Mouse (Mus musculus) limb, embryonic 14.5 days (tissue): ENCODE data around the gene Znhit1. TPM values are rescaled to one million over a fixed set of nuclear protein-coding genes. Genes with fewer than 3 reads are reported as not detected.

Experiments
- ATAC-seq: fragments of 200-750 bp; cut with Nextera tagmentation; 2 replicates; pipeline ENCODE4 v1.8.0; 2017; ENCODE audit warnings: low read depth, moderate number of reproducible peaks, moderate TSS enrichment; ENCODE audit not compliant: low FRiP score
- DNase-seq: peaks from one replicate; pipeline ENCODE4 v3.0.0-alpha.2; 2015; ENCODE audit warnings: low spot score
- H3K27ac ChIP-seq: fragments of 300-500 bp; sonication (generic); replicated peaks from 2 replicates; pipeline ENCODE4 v1.5.1; 2014; ENCODE audit warnings: low read depth, mild to moderate bottlenecking, low read length, moderate library complexity, mixed read lengths
- H3K27me3 ChIP-seq: fragments of 300-500 bp; sonication (generic); 2 replicates; pipeline ENCODE4 v1.6.1; 2014; ENCODE audit warnings: low read length, mixed read lengths; ENCODE audit not compliant: control insufficient read depth, insufficient read depth
- H3K36me3 ChIP-seq: fragments of 300-500 bp; sonication (generic); 2 replicates; pipeline ENCODE4 v1.6.1; 2014; ENCODE audit warnings: mild to moderate bottlenecking, low read length, moderate library complexity, mixed read lengths; ENCODE audit not compliant: control insufficient read depth, insufficient read depth
- H3K4me1 ChIP-seq: fragments of 300-500 bp; sonication (generic); 2 replicates; pipeline ENCODE4 v1.6.1; 2014; ENCODE audit warnings: antibody characterized with exemption, low read length, mixed read lengths; ENCODE audit not compliant: control insufficient read depth, insufficient read depth
- H3K4me2 ChIP-seq: fragments of 300-500 bp; sonication (generic); replicated peaks from 2 replicates; pipeline ENCODE4 v1.6.1; 2014; ENCODE audit warnings: low read depth, mild to moderate bottlenecking, low read length, moderate library complexity; ENCODE audit not compliant: severe bottlenecking
- H3K4me3 ChIP-seq: fragments of 300-500 bp; sonication (generic); replicated peaks from 2 replicates; pipeline ENCODE4 v1.5.1; 2014; ENCODE audit warnings: low read length
- H3K9ac ChIP-seq: fragments of 300-500 bp; sonication (generic); 2 replicates; pipeline ENCODE4 v1.6.1; 2014; ENCODE audit warnings: mild to moderate bottlenecking, low read depth, low read length, moderate library complexity; ENCODE audit not compliant: severe bottlenecking
- H3K9me3 ChIP-seq: fragments of 300-500 bp; sonication (generic); 2 replicates; pipeline ENCODE4 v1.6.1; 2016; ENCODE audit warnings: low read length; ENCODE audit not compliant: control insufficient read depth
- POLR2A ChIP-seq: fragments of 200-500 bp; IDR thresholded peaks from 2 replicates; pipeline ENCODE4 v1.8.0; 2012; ENCODE audit warnings: inconsistent platforms, mild to moderate bottlenecking, moderate library complexity, borderline replicate concordance; ENCODE audit not compliant: insufficient read depth, insufficient read length; ENCODE audit errors: extremely low read depth
- WGBS: fragments of 180-500 bp; shearing (Covaris S2); extraction: QIAGEN DNeasy Blood & Tissue Kit; methylation state at CpG from one replicate; pipeline ENCODE4 v1.1.7; 2014; 5-methylcytosine and 5-hydroxymethylcytosine counted together
- polyA plus RNA-seq, 2 experiments: library from polyadenylated mRNA; depleted of rRNA in 1 of 2; stranded (reverse) in 1 of 2; unstranded in 1 of 2; fragments of >200 nt; fragmentation: Nextera tagmentation in 1 of 2; extraction: Ambion mirVana in 1 of 2; gene quantifications; 2 replicates each; pipeline versions ENCODE4 v1.2.1 to v1.2.3; 2012 to 2014

The Znhit1 gene
- polyA plus RNA-seq, 2 experiments: 82.7 to 105 TPM

- ATAC-seq: no peak
- H3K36me3 ChIP-seq: peaks cover 9% of the 10 kb centered on the region
Measured at GRCm38 (mm10) chr5:136970703-136971102, 17.1 kb downstream of the Znhit1 start.

GRCm38 (mm10) chr5:136967592-136967991, 20.2 kb downstream of the Znhit1 start:
- Histone ChIP-seq H3K27me3 (no peaks in the 10 kb centered on the region), H3K9me3 (no peaks in the 10 kb centered on the region), H3K4me3 (no peak overlapping the region), H3K36me3 (peaks cover 36% of the 10 kb centered on the region), H3K4me2 (no peak overlapping the region), H3K9ac (no peak overlapping the region), H3K27ac (no peak overlapping the region), H3K4me1 (peaks cover 9% of the 10 kb centered on the region; the same call in 1 of the 2 replicates)
- no peak for ATAC-seq
- no peak for DNase-seq
- TF ChIP-seq POLR2A: no peak
- 72% methylated on average over 10 of the region's 10 CpGs for WGBS

More at GRCm38 (mm10) chr5:136970703-136971102, 17.1 kb downstream of the Znhit1 start:
- 78% methylated on average over 1 of the region's 1 CpGs for WGBS
- H3K27me3 ChIP-seq: no peaks in the 10 kb centered on the region
- H3K27ac ChIP-seq: no peak overlapping the region
- no peak overlapping the region for H3K4me3 ChIP-seq
- DNase-seq: no peak
- H3K9me3 ChIP-seq: no peaks in the 10 kb centered on the region
- H3K9ac ChIP-seq: no peak overlapping the region
- no peak overlapping the region for H3K4me2 ChIP-seq
- no peak for TF ChIP-seq POLR2A
- peaks cover 4% of the 10 kb centered on the region; the same call in 1 of the 2 replicates for H3K4me1 ChIP-seq

- H3K36me3 ChIP-seq: peaks cover 36% of the 10 kb centered on the region
- no peak for TF ChIP-seq POLR2A
- peaks cover 9% of the 10 kb centered on the region; the same call in 1 of the 2 replicates for H3K4me1 ChIP-seq
- no peak overlapping the region for H3K9ac ChIP-seq
- no peak for DNase-seq
- H3K4me2 ChIP-seq: no peak overlapping the region
- H3K9me3 ChIP-seq: no peaks in the 10 kb centered on the region
- no peak overlapping the region for H3K4me3 ChIP-seq
- no peak for ATAC-seq
- no peaks in the 10 kb centered on the region for H3K27me3 ChIP-seq
- 85% methylated on average over 4 of the region's 4 CpGs for WGBS
- H3K27ac ChIP-seq: no peak overlapping the region
Measured at GRCm38 (mm10) chr5:136966861-136967455, 20.9 kb downstream of the Znhit1 start.

GRCm38 (mm10) chr5:136966331-136966730, 21.5 kb downstream of the Znhit1 start, which contains the start of gene Cldn15:
TSS of gene Cldn15 (plus strand) at chr5:136966616.
- Histone ChIP-seq H3K36me3 (peaks cover 36% of the 10 kb centered on the region), H3K4me2 (no peak within 1 kb of the TSS), H3K4me1 (peaks cover 14% of the 10 kb centered on the region), H3K27me3 (no peaks in the 10 kb centered on the region), H3K27ac (no peak within 1 kb of the TSS; the same call in 1 of the 2 replicates), H3K4me3 (no peak within 1 kb of the TSS), H3K9me3 (no peaks in the 10 kb centered on the region), H3K9ac (no peak within 1 kb of the TSS)
- ATAC-seq (no peak), DNase-seq (no peak)
- TF ChIP-seq POLR2A: no peak
- WGBS: 67% methylated on average over 6 of the region's 6 CpGs

- Histone ChIP-seq H3K36me3 (peaks cover 36% of the 10 kb centered on the region), H3K4me3 (no peak overlapping the region), H3K27me3 (no peaks in the 10 kb centered on the region), H3K4me1 (peaks cover 14% of the 10 kb centered on the region), H3K4me2 (no peak overlapping the region), H3K9me3 (no peaks in the 10 kb centered on the region), H3K9ac (no peak overlapping the region), H3K27ac (no peak overlapping the region; the same call in 1 of the 2 replicates)
- TF ChIP-seq POLR2A: no peak
- ATAC-seq: no peak
- WGBS: 92% methylated on average over 7 of the region's 8 CpGs
- DNase-seq: no peak
Measured at GRCm38 (mm10) chr5:136965686-136966085, 22.1 kb downstream of the Znhit1 start.
